In genomic region chr2:102410615-102411014, GRCm38 (mm10) we compare ENCODE assay signal across 14 mouse cellular contexts. TPM values are rescaled to one million over a fixed set of nuclear protein-coding genes. Genes with fewer than 3 reads are reported as not detected.
"Had no signal": no experiment of that assay in that cellular context is flagged by ENCODE, and none has a peak within 500 bp of the region (broad histone marks: within the 10 kb centered on the region; RNA-seq: fewer than 3 reads in every experiment).

No protein-coding gene starts in this region.

- DNase-seq: kidney, adult 2 months; kidney, postnatal 14 days; left cerebral cortex, postnatal 4 days; liver; liver, embryonic 13.5 days; liver, postnatal 0 days; lung, postnatal 14 days; thymus, adult 18-20 months; thymus, postnatal 25 days had no signal

- H3K27me3 ChIP-seq: kidney, embryonic 15.5 days; liver, embryonic 13.5 days; midbrain, embryonic 15.5 days; neural tube, embryonic 12.5 days had no signal

- H3K27ac ChIP-seq: kidney, embryonic 15.5 days; liver, embryonic 13.5 days; midbrain, embryonic 15.5 days; neural tube, embryonic 12.5 days had no signal

- H3K9me3 ChIP-seq: kidney, embryonic 15.5 days; liver, embryonic 13.5 days; midbrain, embryonic 15.5 days; neural tube, embryonic 12.5 days had no signal

- H3K4me2 ChIP-seq: kidney, embryonic 15.5 days; liver, embryonic 13.5 days; midbrain, embryonic 15.5 days; neural tube, embryonic 12.5 days had no signal

- ATAC-seq: liver, postnatal 0 days; midbrain, embryonic 15.5 days had no signal

- H3K4me3 ChIP-seq: kidney, embryonic 15.5 days; liver, embryonic 13.5 days; midbrain, embryonic 15.5 days; neural tube, embryonic 12.5 days had no signal

- H3K4me1 ChIP-seq: neural tube, embryonic 12.5 days had no signal

- H3K9ac ChIP-seq: kidney, embryonic 15.5 days; liver, embryonic 13.5 days; liver, postnatal 0 days; midbrain, embryonic 15.5 days; neural tube, embryonic 12.5 days had no signal

- H3K36me3 ChIP-seq: kidney, embryonic 15.5 days; liver, embryonic 13.5 days; midbrain, embryonic 15.5 days; neural tube, embryonic 12.5 days had no signal

RNA-seq across cellular contexts. Expression of gene Fjx1, which starts 41.7 kb away (rescaled TPM):
- total RNA-seq: monocyte, adult 5-6 weeks; neutrophil, adult 5-6 weeks had no signal
